ENCODE assay signal across 7 mouse cellular contexts in the genomic region with DNA sequence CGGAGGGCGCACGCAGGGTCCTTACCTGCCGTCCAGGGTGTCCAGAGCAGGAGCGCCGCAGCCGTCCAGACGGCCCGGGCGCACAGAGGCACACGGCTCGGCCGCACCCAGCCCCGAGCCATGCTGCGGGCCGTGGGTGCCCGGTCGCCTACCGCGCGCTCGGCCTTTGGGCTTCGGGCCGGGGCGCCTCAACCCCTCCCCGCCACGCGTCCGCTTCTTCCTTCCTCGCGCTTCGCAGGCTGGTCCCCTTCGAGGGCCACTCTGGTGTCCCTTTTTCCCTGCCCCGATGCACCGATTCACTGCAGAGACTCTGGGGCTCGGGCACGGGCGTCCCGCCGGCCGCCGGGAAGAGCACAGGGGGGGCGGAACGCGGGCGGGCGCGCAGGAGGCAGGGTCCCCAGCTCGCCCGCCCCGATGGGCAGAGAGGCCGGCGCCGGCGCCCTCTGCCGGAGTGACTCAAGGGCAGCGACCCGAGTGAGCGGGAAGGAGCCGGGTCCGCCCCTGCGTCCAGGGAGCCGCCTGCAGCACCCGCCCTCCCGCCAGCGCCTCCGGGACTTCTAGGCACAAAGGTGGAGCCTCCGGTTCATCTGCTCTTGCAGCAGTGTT. TPM values are rescaled to one million over a fixed set of nuclear protein-coding genes. Genes with fewer than 3 reads are reported as not detected.
A peak's percentile ranks its signal among the peaks of the same experiment; 100 is the strongest.
DNase-seq lines count a peak whose midpoint lies in the region; ATAC-seq and TF ChIP-seq lines count a peak whose summit lies in the region.

Ror2 (minus strand) TSS at position 369 of the 606 bp plus-strand sequence.

- ATAC-seq in common myeloid progenitor, adult 5-6 weeks (replicated peaks; ENCODE audit: low read depth, poor library complexity, severe bottlenecking), result peak; percentile 50
- peak; percentile 92 for ATAC-seq in intestine, embryonic 16.5 days
- peak; percentile 92 for ATAC-seq in lung, postnatal 0 days
- ATAC-seq in stomach, embryonic 15.5 days (ENCODE audit: insufficient read depth, low FRiP score, low read depth), result peak; percentile 88
- no peak for ATAC-seq in megakaryocyte-erythroid progenitor cell, adult 5-6 weeks (replicated peaks; ENCODE audit: low FRiP score, low TSS enrichment, poor library complexity, severe bottlenecking)

- peak; percentile 74 for TF ChIP-seq CTCF in lung, postnatal 0 days (IDR thresholded peaks at IDR 0.05)

- DNase-seq in R1 (ENCODE audit: low read depth, low spot score), result peak; percentile 82
- DNase-seq in gastrocnemius, postnatal 4 days (ENCODE audit: low spot score in 2 of 2), result peak; percentile 68 to 83
- DNase-seq in lung, postnatal 0 days (ENCODE audit: low spot score), result peak; percentile 91

- peak within 1 kb of the TSS; percentile 74 for H3K4me2 ChIP-seq in intestine, embryonic 16.5 days (ENCODE audit: low read depth, low read length)
- H3K4me2 ChIP-seq in lung, postnatal 0 days (replicated peaks; ENCODE audit: low read depth, low read length), result peak within 1 kb of the TSS; percentile 83
- peak within 1 kb of the TSS; percentile 72 for H3K4me2 ChIP-seq in stomach, embryonic 15.5 days

- peak within 1 kb of the TSS; percentile 84 for H3K27ac ChIP-seq in intestine, embryonic 16.5 days (ENCODE audit: low read length)
- peak within 1 kb of the TSS; percentile 59; the same call in 1 of the 2 replicates for H3K27ac ChIP-seq in lung, postnatal 0 days (ENCODE audit: low read length)
- H3K27ac ChIP-seq in stomach, embryonic 15.5 days, result peak within 1 kb of the TSS; percentile 86

- no peak for TF ChIP-seq EP300 in lung, postnatal 0 days (IDR thresholded peaks at IDR 0.05)

- no peaks in the 10 kb centered on the region for H3K36me3 ChIP-seq in intestine, embryonic 16.5 days (ENCODE audit: control insufficient read depth, insufficient read depth, low read length)
- no peaks in the 10 kb centered on the region for H3K36me3 ChIP-seq in lung, postnatal 0 days (ENCODE audit: insufficient read depth, low read length)
- no peaks in the 10 kb centered on the region for H3K36me3 ChIP-seq in stomach, embryonic 15.5 days

- no peaks in the 10 kb centered on the region for H3K9me3 ChIP-seq in intestine, embryonic 16.5 days (ENCODE audit: control insufficient read depth, low read length)
- no peaks in the 10 kb centered on the region for H3K9me3 ChIP-seq in lung, postnatal 0 days (ENCODE audit: low read length)
- no peaks in the 10 kb centered on the region for H3K9me3 ChIP-seq in stomach, embryonic 15.5 days

- peak within 1 kb of the TSS; percentile 95 for H3K9ac ChIP-seq in intestine, embryonic 16.5 days (ENCODE audit: low read depth, low read length)
- H3K9ac ChIP-seq in lung, postnatal 0 days (replicated peaks; ENCODE audit: low read depth), result peak within 1 kb of the TSS; percentile 60
- peak within 1 kb of the TSS; percentile 84 for H3K9ac ChIP-seq in stomach, embryonic 15.5 days

- no peaks in the 10 kb centered on the region for H3K27me3 ChIP-seq in intestine, embryonic 16.5 days (replicated peaks; ENCODE audit: control insufficient read depth, insufficient read depth, low read length)
- no peaks in the 10 kb centered on the region; the same call in 1 of the 2 replicates for H3K27me3 ChIP-seq in lung, postnatal 0 days (replicated peaks; ENCODE audit: insufficient read depth, low read length)
- H3K27me3 ChIP-seq in stomach, embryonic 15.5 days (replicated peaks), result 0 out of 2 replicates have a peak, but pooled peaks cover 3% of the 10 kb centered on the region

- peaks cover 27% of the 10 kb centered on the region for H3K4me1 ChIP-seq in intestine, embryonic 16.5 days (ENCODE audit: control insufficient read depth, insufficient read depth, low read length)
- H3K4me1 ChIP-seq in lung, postnatal 0 days (ENCODE audit: insufficient read depth, low read depth, low read length), result peaks cover 3% of the 10 kb centered on the region; the same call in 1 of the 2 replicates
- H3K4me1 ChIP-seq in stomach, embryonic 15.5 days, result peaks cover 14% of the 10 kb centered on the region

- H3K4me3 ChIP-seq in intestine, embryonic 16.5 days (ENCODE audit: low read length), result peak within 1 kb of the TSS; percentile 84
- H3K4me3 ChIP-seq in lung, postnatal 0 days (ENCODE audit: low read depth, low read length), result peak within 1 kb of the TSS; percentile 66
- peak within 1 kb of the TSS; percentile 77 for H3K4me3 ChIP-seq in stomach, embryonic 15.5 days (replicated peaks)

- under 1% methylated on average over 65 of the region's 68 CpGs for WGBS in intestine, embryonic 16.5 days
- WGBS in lung, postnatal 0 days, result 2% methylated on average over 38 of the region's 68 CpGs
- WGBS in stomach, embryonic 15.5 days, result under 1% methylated on average over 63 of the region's 68 CpGs

RNA-seq across cellular contexts. Expression of gene Ror2, which starts in this region (rescaled TPM):
- not detected in 2 replicates for total RNA-seq in common myeloid progenitor, adult 5-6 weeks (2017)
- 1 to 10 TPM; 9.3 to 9.9 TPM for total RNA-seq in gastrocnemius, postnatal 4 days (2021)
- polyA plus RNA-seq in intestine, embryonic 16.5 days (2015; fragmentation: Nextera tagmentation; extraction: Ambion mirVana), result 12.5 and 13.5 TPM in 2 replicates
- polyA plus RNA-seq in lung, postnatal 0 days (2015; fragmentation: Nextera tagmentation; extraction: Ambion mirVana), result 5.3 and 5.5 TPM in 2 replicates
- polyA plus RNA-seq in stomach, embryonic 15.5 days (2015; fragmentation: Nextera tagmentation; extraction: Ambion mirVana), result 17.4 and 20.9 TPM in 2 replicates
- total RNA-seq in megakaryocyte-erythroid progenitor cell, adult 5-6 weeks (2014; fragmentation: Nextera tagmentation), result not detected in 2 replicates
- total RNA-seq in megakaryocyte-erythroid progenitor cell, adult 5-6 weeks (2017), result not detected in 2 replicates

Comparison
In these comparisons a context has a peak if more than half of its experiments do, and no peak if none do; other contexts are left out.
1. RNA of gene Ror2 (total RNA-seq): 9.3 to 9.9 TPM in gastrocnemius, postnatal 4 days; not detected in common myeloid progenitor, adult 5-6 weeks and not detected in megakaryocyte-erythroid progenitor cell, adult 5-6 weeks; every median in the first group is over 10 times any median in the second.
2. Peak in ATAC-seq in common myeloid progenitor, adult 5-6 weeks; RNA of the gene not detected or under 1 TPM.
3. Peak in every context shown above with its lines, with median percentiles within 50 percentile points of each other: DNase-seq, H3K27ac ChIP-seq, H3K4me2 ChIP-seq, H3K4me3 ChIP-seq and H3K9ac ChIP-seq.